Mouse (Mus musculus): ENCODE data around the gene Hadha. TPM values are rescaled to one million over a fixed set of nuclear protein-coding genes. Genes with fewer than 3 reads are reported as not detected.

The Hadha gene
- total and polyA plus RNA-seq, 3 experiments, result 76.0 to 117 (median 83.0) TPM

GRCm38 (mm10) chr5:30120106-30120505 is 34.9 kb downstream of the Hadha start:
- TF ChIP-seq POLR2A (IDR thresholded peaks at IDR 0.05; ENCODE audit: low read depth, low read length) (no peak), JUND (conservative IDR thresholded peaks at IDR 0.05; ENCODE audit: low read depth, low read length) (no peak), KAT2A (IDR thresholded peaks at IDR 0.05; ENCODE audit: insufficient replicate concordance, low read length) (no peak), MYC (IDR thresholded peaks at IDR 0.05; ENCODE audit: low read depth, low read length) (no peak), CHD1 (IDR thresholded peaks at IDR 0.05; ENCODE audit: low read depth, low read length) (no peak), ELF1 (IDR thresholded peaks at IDR 0.05; ENCODE audit: low read depth, low read length) (no peak), MAFK (IDR thresholded peaks at IDR 0.05; ENCODE audit: insufficient replicate concordance, low read length) (no peak), MXI1 (IDR thresholded peaks at IDR 0.05; ENCODE audit: low read depth, low read length) (no peak), NELFE (IDR thresholded peaks at IDR 0.05; ENCODE audit: low read depth, low read length) (no peak), BHLHE40 (IDR thresholded peaks at IDR 0.05; ENCODE audit: low read depth, low read length) (no peak), EP300 (IDR thresholded peaks at IDR 0.05; ENCODE audit: low read length) (no peak), RCOR1 (conservative IDR thresholded peaks at IDR 0.05; ENCODE audit: low read depth, low read length) (no peak), POLR2AphosphoS2 (IDR thresholded peaks at IDR 0.05; ENCODE audit: low read depth, low read length) (no peak), TCF12 (IDR thresholded peaks at IDR 0.05; ENCODE audit: low read depth, low read length) (no peak), CTCF (conservative IDR thresholded peaks at IDR 0.05 in 1 of 2, IDR thresholded peaks at IDR 0.05 in 1 of 2; ENCODE audit: low read depth in 2 of 2, low read length in 2 of 2) (no peak), MAX (IDR thresholded peaks at IDR 0.05; ENCODE audit: low read length) (no peak), ZMIZ1 (IDR thresholded peaks at IDR 0.05; ENCODE audit: low read depth, low read length) (no peak)
- dilution Hi-C loops (cut with MboI; ENCODE audit: extremely low pct_ligation_motif_present, extremely low pct_unique_long_range_greater_than_20kb, low sequenced_read_pairs), result no loop called here
- H3K9ac ChIP-seq (ENCODE audit: insufficient read depth, low read depth), result no peak overlapping the region
- DNase-seq (ENCODE audit: extremely low read depth), result no peak
- H3K4me3 ChIP-seq (replicated peaks in 1 of 3; ENCODE audit: low read depth in 2 of 3, low read length in 2 of 3, poor library complexity in 1 of 3), result no peak overlapping the region
- peaks cover 64 to 94% of the 10 kb centered on the region in 2 experiments for H3K36me3 ChIP-seq (replicated peaks in 1 of 2; ENCODE audit: control insufficient read depth in 1 of 2, insufficient read depth in 1 of 2, low read length in 1 of 2)
- in situ Hi-C loops (cut with MboI; ENCODE audit: low pct_ligation_motif_present, low pct_unique_long_range_greater_than_20kb, low sequenced_read_pairs), result no loop called here
- H3K9me3 ChIP-seq (replicated peaks; ENCODE audit: low read length), result no peaks in the 10 kb centered on the region
- no peak overlapping the region for H3K4me2 ChIP-seq (ENCODE audit: insufficient read depth, low read depth, poor library complexity, severe bottlenecking)
- no peaks in the 10 kb centered on the region for H3K27me3 ChIP-seq (replicated peaks)
- H3K79me2 ChIP-seq (replicated peaks; ENCODE audit: control insufficient read depth, extremely low read depth, insufficient read depth, poor library complexity, severe bottlenecking), result no peaks in the 10 kb centered on the region
- H3K4me1 ChIP-seq (ENCODE audit: control insufficient read depth in 1 of 2, insufficient read depth in 2 of 2), result peaks cover 0 to 12% of the 10 kb centered on the region in 2 experiments; a peak in 2 of 4 replicates
- H3K27ac ChIP-seq (ENCODE audit: insufficient read depth, low read depth), result no peak overlapping the region

GRCm38 (mm10) chr5:30119163-30119562 is 35.8 kb downstream of the Hadha start:
- H3K27ac ChIP-seq (ENCODE audit: insufficient read depth, low read depth), result no peak overlapping the region
- H3K27me3 ChIP-seq (replicated peaks), result no peaks in the 10 kb centered on the region
- no peak overlapping the region for H3K4me2 ChIP-seq (ENCODE audit: insufficient read depth, low read depth, poor library complexity, severe bottlenecking)
- no peaks in the 10 kb centered on the region for H3K79me2 ChIP-seq (replicated peaks; ENCODE audit: control insufficient read depth, extremely low read depth, insufficient read depth, poor library complexity, severe bottlenecking)
- H3K4me3 ChIP-seq (replicated peaks in 1 of 3; ENCODE audit: low read depth in 2 of 3, low read length in 2 of 3, poor library complexity in 1 of 3), result no peak overlapping the region
- TF ChIP-seq PAX5 (IDR thresholded peaks at IDR 0.05; ENCODE audit: low read length), result no peak
- no peak overlapping the region for H3K9ac ChIP-seq (ENCODE audit: insufficient read depth, low read depth)
- dilution Hi-C loops (cut with MboI; ENCODE audit: extremely low pct_ligation_motif_present, extremely low pct_unique_long_range_greater_than_20kb, low sequenced_read_pairs), result no loop called here
- H3K36me3 ChIP-seq (replicated peaks in 1 of 2; ENCODE audit: control insufficient read depth in 1 of 2, insufficient read depth in 1 of 2, low read length in 1 of 2), result peaks cover 56 to 87% of the 10 kb centered on the region in 2 experiments
- no peak for DNase-seq (ENCODE audit: extremely low read depth)
- H3K4me1 ChIP-seq (ENCODE audit: control insufficient read depth in 1 of 2, insufficient read depth in 2 of 2), result peaks cover 0 to 12% of the 10 kb centered on the region in 2 experiments; a peak in 2 of 4 replicates
- H3K9me3 ChIP-seq (replicated peaks; ENCODE audit: low read length), result peaks cover 8% of the 10 kb centered on the region
- in situ Hi-C loops (cut with MboI; ENCODE audit: low pct_ligation_motif_present, low pct_unique_long_range_greater_than_20kb, low sequenced_read_pairs), result no loop called here

Data from CH12.LX (cell line).